Mouse (Mus musculus) kidney, adult 2 months (tissue): ENCODE measurements around the gene Ppp1r12b. TPM values are rescaled to one million over a fixed set of nuclear protein-coding genes. Genes with fewer than 3 reads are reported as not detected.

Source experiments
- DNase-seq: peaks from one replicate; pipeline ENCODE4 v3.0.0; 2021
- H3K27ac ChIP-seq: fragments of 200-500 bp; 2 replicates; pipeline ENCODE4 v1.5.1; 2012; ENCODE audit warnings: low read depth, low read length, control low read depth, inconsistent platforms; ENCODE audit not compliant: insufficient read depth
- H3K27me3 ChIP-seq: fragments of 200-500 bp; replicated peaks from 2 replicates; pipeline ENCODE4 v1.6.1; 2012; ENCODE audit warnings: mild to moderate bottlenecking, moderate library complexity, low read length, inconsistent platforms; ENCODE audit not compliant: control insufficient read depth, insufficient read depth
- H3K36me3 ChIP-seq: fragments of 200-500 bp; 2 replicates; pipeline ENCODE4 v1.6.1; 2012; ENCODE audit warnings: mild to moderate bottlenecking, moderate library complexity, low read length, inconsistent platforms; ENCODE audit not compliant: control insufficient read depth, insufficient read depth
- H3K4me1 ChIP-seq: fragments of 200-500 bp; 2 replicates; pipeline ENCODE4 v1.6.1; 2011; ENCODE audit warnings: low read length; ENCODE audit not compliant: control insufficient read depth, insufficient read depth
- H3K4me3 ChIP-seq: fragments of 200-500 bp; 2 replicates; pipeline ENCODE4 v1.5.1; 2011; ENCODE audit warnings: mild to moderate bottlenecking, low read depth, low read length, control low read depth; ENCODE audit not compliant: insufficient read depth
- CTCF ChIP-seq: fragments of 200-500 bp; conservative IDR thresholded peaks from 2 replicates; pipeline ENCODE4 v1.5.1; 2011; ENCODE audit warnings: low read depth, mild to moderate bottlenecking, control low read depth, low read length, moderate library complexity, mixed read lengths; ENCODE audit not compliant: insufficient read depth, insufficient read length
- POLR2A ChIP-seq: fragments of 200-500 bp; IDR thresholded peaks from one replicate; pipeline ENCODE4 v1.6.1; 2011; ENCODE audit warnings: low read depth, low read length, control low read depth
- WGBS: fragments of 180-500 bp; shearing (Covaris S2); methylation state at CpG from one replicate; pipeline ENCODE4 v1.1.7; 2018; 5-methylcytosine and 5-hydroxymethylcytosine counted together
- polyA plus RNA-seq: library from polyadenylated mRNA; depleted of rRNA; stranded (reverse); fragments of >200 nt; gene quantifications from 2 replicates; pipeline ENCODE4 v1.2.3, GENCODE M21; 2012

Ppp1r12b gene
- polyA plus RNA-seq, 1 experiment, result 5.6 TPM

DNA sequence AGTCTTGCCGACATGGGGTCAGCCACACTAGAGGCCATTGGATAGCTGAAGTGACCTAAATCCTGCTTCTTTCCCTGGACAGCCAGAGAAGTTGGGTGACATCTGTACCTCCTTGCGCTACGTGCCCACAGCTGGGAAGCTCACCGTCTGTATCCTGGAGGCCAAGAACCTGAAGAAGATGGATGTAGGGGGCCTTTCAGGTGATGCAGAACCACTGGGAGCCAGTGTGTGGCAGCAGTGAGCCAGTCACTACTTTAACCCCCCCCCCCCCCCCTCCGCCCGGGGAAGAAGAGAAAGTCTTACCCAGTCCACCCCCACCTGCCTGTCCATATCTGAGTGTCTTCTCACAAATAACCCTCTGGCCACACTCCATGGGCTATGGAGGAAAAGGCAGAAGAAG is 210.1 kb downstream of the Ppp1r12b start:
- no peak for TF ChIP-seq POLR2A
- TF ChIP-seq CTCF, result peak; percentile 55
- peak; percentile 19 for DNase-seq
- 43% methylated on average over 6 of the region's 6 CpGs for WGBS

DNA sequence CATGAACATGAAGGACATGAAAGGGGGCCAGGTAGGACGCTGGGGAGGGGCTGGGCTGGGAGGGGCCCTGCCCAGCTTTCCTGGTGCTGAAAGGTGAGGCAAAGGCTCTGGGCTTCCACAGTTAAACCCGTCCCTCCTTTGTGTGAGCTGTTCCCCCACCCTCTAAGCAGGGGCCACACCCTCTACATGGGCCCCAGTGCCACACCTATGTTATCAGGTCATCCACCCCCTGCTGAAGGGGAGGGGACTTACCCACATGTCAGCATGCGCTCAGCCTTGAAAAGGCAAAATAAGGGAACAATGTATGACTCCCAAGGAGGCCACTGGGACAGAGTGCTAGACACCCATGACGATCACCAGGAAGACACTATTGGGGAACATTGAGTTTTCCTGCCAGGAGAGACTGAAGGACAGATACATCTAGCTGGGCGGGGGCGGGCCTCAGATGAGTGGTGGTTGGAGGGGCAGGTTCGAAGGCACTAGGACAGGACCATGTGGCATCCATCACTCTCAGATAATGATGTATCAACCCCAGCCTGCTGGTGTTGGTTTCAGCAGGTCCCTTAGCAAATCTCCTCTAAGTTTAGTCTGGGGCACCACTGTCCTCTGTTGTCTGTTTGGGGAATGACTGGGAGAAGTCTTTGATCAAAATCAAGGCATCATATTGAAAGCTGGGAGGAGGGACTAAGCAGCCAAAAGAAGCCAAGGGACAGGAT is 213.6 kb downstream of the Ppp1r12b start:
- Histone ChIP-seq H3K4me1 (no peaks in the 10 kb centered on the region), H3K36me3 (no peaks in the 10 kb centered on the region), H3K27me3 (no peaks in the 10 kb centered on the region), H3K27ac (no peak overlapping the region), H3K4me3 (no peak overlapping the region)
- WGBS, result 76% methylated on average over 7 of the region's 7 CpGs
- TF ChIP-seq POLR2A (no peak), CTCF (no peak)
- DNase-seq, result no peak

More for the DNA sequence above, 210.1 kb downstream of the Ppp1r12b start:
- no peaks in the 10 kb centered on the region for H3K27me3 ChIP-seq
- H3K36me3 ChIP-seq, result no peaks in the 10 kb centered on the region
- H3K4me1 ChIP-seq, result no peaks in the 10 kb centered on the region
- H3K4me3 ChIP-seq, result no peak overlapping the region
- H3K27ac ChIP-seq, result no peak overlapping the region

DNA sequence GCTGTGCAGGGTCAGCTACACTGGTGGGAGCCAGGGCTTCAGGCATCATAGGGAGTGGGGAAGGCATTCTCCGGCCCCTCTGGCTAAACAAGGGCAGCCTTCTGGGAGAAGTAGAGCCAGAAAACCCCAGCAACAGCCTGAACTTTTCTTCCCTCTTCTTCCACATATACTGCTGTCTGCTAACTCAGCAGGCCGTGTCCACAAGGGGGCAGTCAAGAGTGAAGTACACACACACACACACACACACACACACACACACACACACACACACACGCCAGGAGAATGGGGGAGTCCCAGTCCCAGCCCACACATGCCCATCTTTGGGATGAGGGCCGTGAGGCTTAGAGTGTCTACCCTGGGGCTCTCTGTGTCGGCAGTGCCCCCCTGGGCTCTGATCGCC is 214.3 kb downstream of the Ppp1r12b start:
- Histone ChIP-seq H3K27me3 (no peaks in the 10 kb centered on the region), H3K4me3 (no peak overlapping the region), H3K4me1 (no peaks in the 10 kb centered on the region), H3K27ac (no peak overlapping the region), H3K36me3 (no peaks in the 10 kb centered on the region)
- peak; percentile 25; the same call in 1 of the 2 replicates for TF ChIP-seq CTCF
- no peak for TF ChIP-seq POLR2A
- 80% methylated on average over 6 of the region's 6 CpGs for WGBS
- no peak for DNase-seq

DNA sequence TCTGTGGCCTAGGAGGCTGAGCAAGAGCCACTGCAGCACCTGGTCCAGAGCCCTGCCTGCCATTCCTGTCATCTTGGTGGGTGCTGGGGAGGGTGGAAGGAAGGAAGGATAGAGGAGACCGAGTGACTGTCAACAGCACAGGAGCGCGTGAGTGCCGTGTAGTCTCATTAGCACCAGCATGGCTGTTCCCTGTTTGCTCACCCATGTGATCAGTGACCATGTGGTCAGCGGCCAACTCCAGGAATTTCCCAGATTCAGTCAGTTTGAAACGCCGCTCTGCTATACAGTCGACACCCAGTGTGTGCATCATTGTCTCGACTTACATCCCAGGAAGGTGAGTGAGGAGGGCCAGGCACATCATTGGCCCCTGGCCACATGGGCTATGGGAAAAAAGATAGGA is 218.3 kb downstream of the Ppp1r12b start:
- Histone ChIP-seq H3K4me1 (no peaks in the 10 kb centered on the region), H3K27ac (no peak overlapping the region), H3K36me3 (no peaks in the 10 kb centered on the region), H3K4me3 (no peak overlapping the region), H3K27me3 (no peaks in the 10 kb centered on the region)
- DNase-seq, result no peak
- 35% methylated on average over 9 of the region's 9 CpGs for WGBS
- TF ChIP-seq POLR2A, result no peak
- no peak for TF ChIP-seq CTCF

DNA sequence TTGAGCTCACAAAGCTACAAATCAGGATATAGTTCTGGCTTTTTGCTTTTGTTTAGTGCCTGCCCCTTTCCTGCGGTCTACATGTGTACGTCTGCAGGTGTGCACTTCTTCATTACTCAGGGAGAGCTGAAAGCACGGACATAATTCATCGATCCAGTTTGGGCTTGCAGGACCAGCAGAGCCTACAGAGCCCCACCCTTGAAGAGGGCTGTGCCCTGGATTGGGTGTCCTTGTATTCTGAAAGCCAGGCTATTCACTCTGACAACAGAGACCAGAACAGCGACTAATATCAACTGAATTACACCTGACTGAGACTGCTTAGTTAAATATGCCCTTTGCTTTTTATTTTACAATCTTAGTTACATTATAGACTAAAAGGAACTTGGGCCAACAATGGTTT is 222.1 kb downstream of the Ppp1r12b start:
- H3K27ac ChIP-seq, result no peak overlapping the region
- H3K4me1 ChIP-seq, result no peaks in the 10 kb centered on the region
- no peak for TF ChIP-seq POLR2A
- TF ChIP-seq CTCF, result no peak
- H3K36me3 ChIP-seq, result no peaks in the 10 kb centered on the region
- WGBS, result 90% methylated on average over 5 of the region's 5 CpGs
- no peaks in the 10 kb centered on the region for H3K27me3 ChIP-seq
- no peak for DNase-seq
- no peak overlapping the region for H3K4me3 ChIP-seq

DNA sequence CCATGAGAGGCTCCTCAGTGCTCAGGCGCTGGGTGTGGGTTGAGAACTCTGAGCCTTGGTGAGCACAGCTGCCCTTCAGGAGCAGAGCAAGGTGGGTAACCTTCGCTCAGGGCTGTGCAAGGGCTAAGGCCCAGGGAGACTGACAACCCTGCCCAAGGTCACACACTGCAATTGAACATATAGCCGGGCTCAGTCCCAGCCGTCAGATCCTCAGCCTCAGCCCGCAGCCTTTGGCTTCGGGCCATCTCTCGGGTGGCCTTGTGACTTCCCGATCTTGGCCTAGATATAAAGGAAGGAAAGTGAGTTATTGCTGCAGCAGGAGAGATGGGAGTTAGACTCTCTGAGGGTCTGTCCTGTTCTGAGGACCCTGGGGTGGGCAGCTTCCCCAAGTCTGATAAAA is 228.5 kb downstream of the Ppp1r12b start:
- peak; percentile 27 for DNase-seq
- Histone ChIP-seq H3K27me3 (no peaks in the 10 kb centered on the region), H3K36me3 (no peaks in the 10 kb centered on the region), H3K4me3 (no peak overlapping the region), H3K27ac (no peak overlapping the region), H3K4me1 (no peaks in the 10 kb centered on the region)
- TF ChIP-seq CTCF, result no peak
- no peak for TF ChIP-seq POLR2A
- 40% methylated on average over 8 of the region's 8 CpGs for WGBS

DNA sequence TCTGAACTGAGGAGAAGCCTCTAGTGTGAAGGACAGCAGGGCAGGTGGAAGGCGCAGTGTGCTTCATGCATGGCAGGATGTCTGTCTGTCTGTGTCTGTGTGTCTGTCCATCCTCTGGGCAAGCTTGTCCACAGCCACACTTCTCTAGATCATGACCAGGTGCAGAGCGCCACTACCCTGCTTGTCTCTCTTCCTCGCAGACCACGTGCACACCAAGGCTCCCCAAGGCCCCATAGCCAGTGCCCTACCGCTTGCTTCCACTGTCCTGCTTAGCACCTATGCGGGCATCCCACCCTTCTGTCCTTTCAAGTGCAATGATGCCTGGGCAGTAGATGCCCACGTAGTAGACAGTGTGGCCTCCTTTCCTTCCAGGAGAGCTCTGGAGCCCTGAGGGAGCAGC is 229.3 kb downstream of the Ppp1r12b start:
- DNase-seq, result no peak
- Histone ChIP-seq H3K27me3 (no peaks in the 10 kb centered on the region), H3K36me3 (no peaks in the 10 kb centered on the region), H3K4me3 (no peak overlapping the region), H3K27ac (no peak overlapping the region), H3K4me1 (no peaks in the 10 kb centered on the region)
- TF ChIP-seq POLR2A (no peak), CTCF (no peak)
- 90% methylated on average over 7 of the region's 7 CpGs for WGBS
